Mouse (Mus musculus) C2C12 (cell line): ENCODE results near the gene Cltc. TPM values are rescaled to one million over a fixed set of nuclear protein-coding genes. Genes with fewer than 3 reads are reported as not detected.
"Not testable (repeated sequence)": the region's sequence is repeated elsewhere in the genome, so short reads cannot be mapped to it uniquely, and the experiment has no call there.

Source experiments
- H3K27me3 ChIP-seq: one replicate; pipeline ENCODE4 v1.6.1; 2011; ENCODE audit not compliant: control insufficient read depth, insufficient read depth, insufficient read length
- H3K36me3 ChIP-seq: one replicate; pipeline ENCODE4 v1.6.1; 2011; ENCODE audit not compliant: control insufficient read depth, insufficient read depth
- H3K4me3 ChIP-seq: one replicate; pipeline ENCODE4 v1.5.1; 2011; ENCODE audit warnings: mild to moderate bottlenecking, control low read depth; ENCODE audit not compliant: poor library complexity, insufficient read depth, severe bottlenecking
- H3K79me2 ChIP-seq: one replicate; pipeline ENCODE4 v1.6.1; 2011; ENCODE audit not compliant: control insufficient read depth, insufficient read depth
- H3K79me3 ChIP-seq: one replicate; pipeline ENCODE4 v1.6.1; 2011; ENCODE audit warnings: low read depth, control low read depth
- H3ac ChIP-seq: one replicate; pipeline ENCODE3; 2011; ENCODE audit warnings: low read depth; ENCODE audit not compliant: control insufficient read depth, insufficient read length
- CEBPB ChIP-seq: IDR thresholded peaks from one replicate; pipeline ENCODE4 v1.6.1; 2011; ENCODE audit warnings: low read depth, mild to moderate bottlenecking, control low read depth, moderate library complexity
- CTCF ChIP-seq: IDR thresholded peaks from one replicate; pipeline ENCODE4 v1.5.1; 2011; ENCODE audit not compliant: control insufficient read depth, insufficient read depth, insufficient read length
- FOSL1 ChIP-seq: IDR thresholded peaks from one replicate; pipeline ENCODE4 v1.8.0; 2011; ENCODE audit warnings: mild to moderate bottlenecking, low read length; ENCODE audit not compliant: poor library complexity, insufficient read depth, severe bottlenecking
- MAX ChIP-seq: IDR thresholded peaks from one replicate; pipeline ENCODE4 v1.6.1; 2011; ENCODE audit warnings: mild to moderate bottlenecking, control low read depth
- MYOD1 ChIP-seq: IDR thresholded peaks from one replicate; pipeline ENCODE4 v1.6.1; 2011; ENCODE audit warnings: low read depth; ENCODE audit not compliant: control insufficient read depth, insufficient read length
- MYOG ChIP-seq: IDR thresholded peaks from one replicate; pipeline ENCODE4 v1.6.1; 2011; ENCODE audit not compliant: control insufficient read depth, insufficient read length; ENCODE audit errors: extremely low read depth
- USF1 ChIP-seq: IDR thresholded peaks from one replicate; pipeline ENCODE4 v1.6.1; 2011; ENCODE audit warnings: low read depth, mild to moderate bottlenecking, control low read depth, moderate library complexity
- polyA plus RNA-seq: library from polyadenylated mRNA; unstranded; fragments of >200 nt; fragmentation: generic; extraction: Trizol; gene quantifications from one replicate; pipeline ENCODE4 v1.2.1, GENCODE M21; 2012; ENCODE audit warnings: missing spikeins

The Cltc gene
- polyA plus RNA-seq, 1 experiment, result 65.1 TPM

DNA sequence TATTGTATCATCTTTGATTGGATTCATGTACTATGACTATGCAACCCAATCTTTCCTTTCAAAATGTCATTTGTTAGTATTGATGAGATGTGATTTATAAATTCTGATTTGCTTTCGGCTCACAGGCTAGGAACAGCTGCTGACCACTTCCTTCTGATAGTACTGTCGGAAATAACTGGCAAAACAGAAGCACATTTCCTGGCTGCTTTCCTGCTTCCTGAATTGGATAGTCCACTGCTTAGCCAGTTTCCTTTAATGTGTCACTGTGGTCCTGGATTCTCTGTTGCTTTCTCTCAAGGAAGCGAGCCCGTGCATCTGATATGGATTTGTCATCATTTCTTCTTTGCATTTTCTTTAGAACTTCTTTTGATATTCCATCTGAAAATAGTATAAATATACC, 12.5 kb upstream of the Cltc start:
- Histone ChIP-seq H3K27me3 (no peaks in the 10 kb centered on the region), H3K79me3 (no peaks in the 10 kb centered on the region), H3K36me3 (peaks cover 39% of the 10 kb centered on the region), H3ac (no peak overlapping the region), H3K4me3 (no peak overlapping the region), H3K79me2 (no peaks in the 10 kb centered on the region)
- TF ChIP-seq MAX (no peak), MYOD1 (no peak), FOSL1 (no peak), CTCF (no peak), MYOG (no peak), CEBPB (no peak), USF1 (no peak)

DNA sequence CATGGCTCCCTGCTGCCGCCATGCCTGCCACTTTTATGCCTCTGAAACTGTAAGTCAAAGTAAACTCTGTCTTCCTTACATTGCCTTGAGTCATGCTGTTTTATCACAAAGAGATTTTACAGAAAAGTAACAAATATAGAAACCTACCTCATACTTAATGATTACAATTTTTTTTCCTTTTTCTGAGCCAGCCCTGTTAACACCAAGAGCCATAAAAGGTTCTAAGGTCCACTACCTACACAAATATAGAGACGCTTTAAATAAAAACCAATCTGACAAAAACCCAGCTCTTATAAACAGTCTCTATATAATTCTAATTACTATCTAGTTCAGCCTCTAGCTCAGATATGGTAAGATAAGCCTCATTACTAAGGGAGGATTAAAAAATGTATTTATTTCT, 7.1 kb upstream of the Cltc start:
- Histone ChIP-seq H3K79me2 (peaks cover under 1% of the 10 kb centered on the region), H3ac (no peak overlapping the region), H3K27me3 (no peaks in the 10 kb centered on the region), H3K4me3 (no peak overlapping the region), H3K79me3 (no peaks in the 10 kb centered on the region), H3K36me3 (peaks cover 13% of the 10 kb centered on the region)
- TF ChIP-seq CTCF (no peak), MAX (no peak), CEBPB (no peak), USF1 (no peak), MYOG (no peak), FOSL1 (no peak)

DNA sequence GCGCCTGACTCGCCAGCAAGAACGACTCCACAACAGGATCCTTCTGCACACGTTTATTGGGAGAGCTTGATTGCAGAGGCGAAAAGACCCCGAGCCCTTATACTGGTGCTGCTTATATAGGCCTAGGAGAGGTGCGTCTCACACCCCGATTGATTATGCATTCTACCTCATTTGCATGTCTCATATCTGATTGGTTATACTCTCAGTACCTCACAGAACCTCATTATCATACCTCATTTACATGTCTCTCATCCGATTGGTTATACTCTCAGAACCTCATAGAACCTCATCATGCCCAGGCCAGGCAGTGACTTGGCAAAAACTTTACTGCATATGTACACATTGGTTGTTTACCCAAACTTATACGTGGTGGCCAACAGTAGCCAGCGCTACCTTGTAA, 5.8 kb upstream of the Cltc start:
- H3K36me3 ChIP-seq, H3ac ChIP-seq, H3K27me3 ChIP-seq, H3K79me3 ChIP-seq, H3K4me3 ChIP-seq: not testable (repeated sequence)
- peaks cover 12% of the 10 kb centered on the region for H3K79me2 ChIP-seq

DNA sequence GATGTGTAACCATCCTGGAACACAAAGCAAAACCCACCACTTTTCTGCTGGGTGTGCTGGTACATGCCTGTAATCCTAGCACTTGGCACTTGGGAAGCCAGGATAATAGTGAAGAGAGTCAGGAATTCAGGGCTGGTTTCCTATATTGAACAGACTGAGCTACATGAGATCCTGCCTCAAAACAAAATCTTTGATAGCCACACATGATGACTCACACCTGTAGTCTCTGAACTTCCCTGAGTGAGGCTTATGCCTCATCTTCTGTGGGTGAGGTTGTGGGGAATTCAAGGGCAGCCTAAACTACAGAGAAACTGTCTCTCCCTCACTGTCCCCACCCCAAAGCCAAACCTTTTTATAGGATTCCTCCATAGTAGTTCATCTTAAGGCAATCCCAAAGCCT, 3.0 kb upstream of the Cltc start:
- peaks cover 18% of the 10 kb centered on the region for H3K79me3 ChIP-seq
- H3K27me3 ChIP-seq, result no peaks in the 10 kb centered on the region
- H3ac ChIP-seq, result no peak overlapping the region
- no peak overlapping the region for H3K4me3 ChIP-seq
- H3K36me3 ChIP-seq, result peaks cover 3% of the 10 kb centered on the region
- peaks cover 35% of the 10 kb centered on the region for H3K79me2 ChIP-seq
- TF ChIP-seq MYOD1 (no peak), CTCF (no peak), USF1 (no peak), MAX (no peak), MYOG (no peak), CEBPB (no peak), FOSL1 (no peak)

DNA sequence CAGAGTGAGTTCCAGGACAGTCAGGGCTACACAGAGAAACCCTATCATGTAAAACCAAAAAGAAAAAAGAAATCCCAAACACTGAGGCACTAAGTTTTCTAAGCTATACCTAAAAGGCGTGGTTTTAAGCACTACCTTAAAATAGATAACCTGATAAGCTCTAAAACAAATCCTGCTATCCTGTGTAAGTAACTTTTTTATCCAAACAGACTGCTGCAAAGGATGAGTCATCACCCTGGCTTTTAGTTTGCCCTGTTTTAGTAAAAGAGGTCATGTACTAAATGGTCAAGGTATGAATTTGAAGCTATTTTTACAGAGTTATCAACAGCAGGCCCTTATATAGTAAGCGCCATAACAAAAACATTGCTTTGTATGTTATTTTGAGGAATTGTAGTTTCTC, 2.5 kb upstream of the Cltc start:
- no peak for TF ChIP-seq FOSL1
- no peak for TF ChIP-seq MAX
- no peak for TF ChIP-seq CEBPB
- no peak for TF ChIP-seq USF1
- TF ChIP-seq MYOG, result no peak
- TF ChIP-seq CTCF, result no peak
- TF ChIP-seq MYOD1, result no peak
- peaks cover 7% of the 10 kb centered on the region for H3K36me3 ChIP-seq
- H3K4me3 ChIP-seq, result no peak overlapping the region
- no peaks in the 10 kb centered on the region for H3K27me3 ChIP-seq
- H3ac ChIP-seq, result no peak overlapping the region
- peaks cover 23% of the 10 kb centered on the region for H3K79me3 ChIP-seq
- peaks cover 40% of the 10 kb centered on the region for H3K79me2 ChIP-seq

DNA sequence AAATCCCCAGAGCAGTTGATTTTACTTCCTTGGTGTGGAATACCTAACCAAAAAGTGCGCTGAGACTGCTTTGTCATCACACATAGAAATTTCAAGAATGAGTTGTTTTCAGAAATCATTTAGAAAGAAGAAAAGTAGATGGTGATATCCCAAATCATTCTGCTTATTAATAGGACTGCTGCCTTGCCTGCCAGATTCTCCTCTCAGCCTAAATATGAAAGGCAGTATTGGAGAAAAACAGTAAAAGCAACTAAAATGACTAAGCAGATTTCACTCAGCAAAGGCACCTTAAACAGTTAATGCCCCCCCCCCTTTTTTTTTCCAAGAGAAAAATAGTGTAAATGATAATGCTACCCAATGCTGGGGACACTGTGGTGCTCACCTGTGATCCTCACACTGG, 1.9 kb upstream of the Cltc start:
- Histone ChIP-seq H3K4me3 (no peak overlapping the region), H3K36me3 (peaks cover 14% of the 10 kb centered on the region), H3K79me3 (peaks cover 30% of the 10 kb centered on the region), H3ac (no peak overlapping the region), H3K27me3 (no peaks in the 10 kb centered on the region), H3K79me2 (peaks cover 47% of the 10 kb centered on the region)
- TF ChIP-seq MYOD1 (no peak), USF1 (no peak), CTCF (no peak), FOSL1 (no peak), MAX (no peak), MYOG (no peak), CEBPB (no peak)
